Mouse (Mus musculus) forebrain, embryonic 13.5 days (tissue): ENCODE measurements around the gene Ccr2. TPM values are rescaled to one million over a fixed set of nuclear protein-coding genes. Genes with fewer than 3 reads are reported as not detected.
"Not testable (repeated sequence)": the region's sequence is repeated elsewhere in the genome, so short reads cannot be mapped to it uniquely, and the experiment has no call there.

Experiments used
- ATAC-seq: fragments of 200-750 bp; cut with Nextera tagmentation; 2 replicates; pipeline ENCODE4 v1.8.0; 2017
- H3K27ac ChIP-seq: fragments of 300-500 bp; sonication (generic); 2 replicates; pipeline ENCODE4 v1.5.1; 2015; ENCODE audit warnings: inconsistent platforms, mild to moderate bottlenecking, moderate library complexity
- H3K27me3 ChIP-seq: fragments of 300-500 bp; sonication (generic); 2 replicates; pipeline ENCODE4 v1.6.1; 2015; ENCODE audit warnings: mild to moderate bottlenecking, inconsistent platforms
- H3K36me3 ChIP-seq: fragments of 300-500 bp; sonication (generic); 2 replicates; pipeline ENCODE4 v1.6.1; 2015; ENCODE audit warnings: mild to moderate bottlenecking, inconsistent platforms; ENCODE audit not compliant: poor library complexity, severe bottlenecking
- H3K4me1 ChIP-seq: fragments of 300-500 bp; sonication (generic); 2 replicates; pipeline ENCODE4 v1.6.1; 2015; ENCODE audit warnings: inconsistent platforms
- H3K4me2 ChIP-seq: fragments of 300-500 bp; sonication (generic); 2 replicates; pipeline ENCODE4 v1.6.1; 2015; ENCODE audit warnings: inconsistent platforms, mild to moderate bottlenecking, moderate library complexity
- H3K4me3 ChIP-seq: fragments of 300-500 bp; sonication (generic); 2 replicates; pipeline ENCODE4 v1.5.1; 2015; ENCODE audit warnings: mild to moderate bottlenecking, inconsistent platforms
- H3K9ac ChIP-seq: fragments of 300-500 bp; sonication (generic); 2 replicates; pipeline ENCODE4 v1.6.1; 2015; ENCODE audit warnings: mild to moderate bottlenecking, inconsistent platforms
- H3K9me3 ChIP-seq: fragments of 300-500 bp; sonication (generic); replicated peaks from 2 replicates; pipeline ENCODE4 v1.6.1; 2016; ENCODE audit warnings: inconsistent platforms
- WGBS: fragments of 180-500 bp; shearing (Covaris S2); methylation state at CpG from one replicate; pipeline ENCODE4 v1.1.7; 2015; 5-methylcytosine and 5-hydroxymethylcytosine counted together
- polyA plus RNA-seq: library from polyadenylated mRNA; unstranded; fragments of >200 nt; fragmentation: Nextera tagmentation; extraction: Ambion mirVana; gene quantifications from 2 replicates; pipeline ENCODE4 v1.2.1, GENCODE M21; 2015

The Ccr2 gene
- polyA plus RNA-seq: 0.08 and 0.19 TPM in 2 replicates

DNA sequence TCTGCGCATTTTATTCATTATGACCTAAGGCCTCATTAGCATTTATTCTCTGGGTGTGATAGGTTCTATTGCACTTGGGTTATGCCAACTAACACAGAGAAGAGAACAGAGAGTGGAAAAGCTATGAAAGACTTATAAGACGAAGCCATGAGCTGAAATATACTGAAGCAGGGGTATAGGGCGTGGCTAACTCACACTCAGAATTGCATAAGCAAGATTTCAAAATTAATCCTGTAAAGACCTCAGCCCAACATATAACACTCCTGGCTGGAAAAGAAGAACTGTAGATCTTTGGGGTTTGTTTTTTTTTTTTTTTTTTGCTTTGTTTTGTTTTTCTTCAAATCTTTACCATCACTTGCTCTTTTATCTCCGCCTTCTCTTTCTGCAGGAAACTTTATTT lies at the start of gene Ccr2:
Gene Ccr2 (plus strand): TSS at position 228 of the 400 bp plus-strand sequence.
- no peak within 1 kb of the TSS for H3K4me3 ChIP-seq
- H3K27me3 ChIP-seq: no peaks in the 10 kb centered on the region
- H3K27ac ChIP-seq: no peak within 1 kb of the TSS
- WGBS: 86% methylated on average over 4 of the region's 4 CpGs
- H3K36me3 ChIP-seq: no peaks in the 10 kb centered on the region
- H3K9me3 ChIP-seq: no peaks in the 10 kb centered on the region
- no peak for ATAC-seq
- no peaks in the 10 kb centered on the region for H3K4me1 ChIP-seq
- no peak within 1 kb of the TSS for H3K9ac ChIP-seq
- H3K4me2 ChIP-seq: no peak within 1 kb of the TSS

DNA sequence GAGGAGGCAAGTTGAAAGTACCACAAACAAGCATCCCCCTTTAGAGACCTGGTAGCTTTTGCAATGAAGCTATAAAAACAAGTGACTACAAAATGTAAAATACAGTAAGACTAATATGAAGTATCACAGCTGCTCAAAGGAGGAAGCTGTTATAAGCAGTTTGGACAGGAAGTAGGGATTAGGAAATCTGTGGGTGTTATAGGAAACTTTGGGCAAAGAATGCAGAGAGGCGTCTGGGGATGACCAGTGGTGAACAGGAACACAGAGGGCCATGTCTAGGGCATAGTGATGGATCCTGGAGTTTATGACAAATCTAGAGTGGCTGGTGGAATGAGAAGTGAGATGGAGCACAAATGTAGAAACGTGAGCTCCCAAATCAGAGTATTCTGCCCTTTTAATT lies 48.2 kb upstream of the Ccr2 start:
- no peak overlapping the region for H3K4me2 ChIP-seq
- no peak overlapping the region for H3K4me3 ChIP-seq
- no peaks in the 10 kb centered on the region for H3K36me3 ChIP-seq
- no peak overlapping the region for H3K27ac ChIP-seq
- no peaks in the 10 kb centered on the region for H3K27me3 ChIP-seq
- ATAC-seq: no peak
- no peaks in the 10 kb centered on the region for H3K4me1 ChIP-seq
- H3K9ac ChIP-seq: no peak overlapping the region
- H3K9me3 ChIP-seq: no peaks in the 10 kb centered on the region
- whole genome bisulfite sequencing: 67% methylated on average over 2 of the region's 2 CpGs

DNA sequence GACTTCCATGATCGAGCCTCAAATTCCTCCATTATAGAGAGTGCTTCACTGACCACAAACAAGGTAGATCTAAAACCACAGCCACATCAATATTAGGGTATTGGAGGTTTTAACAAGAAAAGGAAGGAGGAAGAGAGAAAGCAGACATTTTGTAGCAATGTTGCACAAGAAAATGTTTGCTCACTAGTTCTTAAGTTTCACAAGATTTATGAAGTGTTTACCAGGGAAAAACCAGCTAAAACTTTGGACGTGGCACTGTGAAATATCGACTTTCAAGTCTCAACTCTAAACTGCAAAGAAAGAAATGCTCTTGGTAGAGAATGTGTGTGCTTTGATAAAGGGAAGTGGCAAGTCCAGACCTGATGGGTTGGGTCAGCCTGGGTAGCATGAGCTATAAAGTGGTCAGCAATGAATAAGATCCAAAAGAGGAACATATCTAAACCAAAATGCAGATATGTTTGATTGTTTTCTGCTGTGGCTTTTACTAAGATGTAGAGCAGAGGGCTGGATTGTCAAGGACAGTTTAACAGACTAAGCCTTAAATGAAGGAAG lies 45.5 kb upstream of the Ccr2 start:
- no peak overlapping the region for H3K27ac ChIP-seq
- no peaks in the 10 kb centered on the region for H3K27me3 ChIP-seq
- H3K4me1 ChIP-seq: no peaks in the 10 kb centered on the region
- WGBS: 82% methylated on average over 3 of the region's 3 CpGs
- no peak for ATAC-seq
- no peak overlapping the region for H3K4me2 ChIP-seq
- no peak overlapping the region for H3K9ac ChIP-seq
- H3K36me3 ChIP-seq: no peaks in the 10 kb centered on the region
- no peaks in the 10 kb centered on the region for H3K9me3 ChIP-seq
- H3K4me3 ChIP-seq: no peak overlapping the region

DNA sequence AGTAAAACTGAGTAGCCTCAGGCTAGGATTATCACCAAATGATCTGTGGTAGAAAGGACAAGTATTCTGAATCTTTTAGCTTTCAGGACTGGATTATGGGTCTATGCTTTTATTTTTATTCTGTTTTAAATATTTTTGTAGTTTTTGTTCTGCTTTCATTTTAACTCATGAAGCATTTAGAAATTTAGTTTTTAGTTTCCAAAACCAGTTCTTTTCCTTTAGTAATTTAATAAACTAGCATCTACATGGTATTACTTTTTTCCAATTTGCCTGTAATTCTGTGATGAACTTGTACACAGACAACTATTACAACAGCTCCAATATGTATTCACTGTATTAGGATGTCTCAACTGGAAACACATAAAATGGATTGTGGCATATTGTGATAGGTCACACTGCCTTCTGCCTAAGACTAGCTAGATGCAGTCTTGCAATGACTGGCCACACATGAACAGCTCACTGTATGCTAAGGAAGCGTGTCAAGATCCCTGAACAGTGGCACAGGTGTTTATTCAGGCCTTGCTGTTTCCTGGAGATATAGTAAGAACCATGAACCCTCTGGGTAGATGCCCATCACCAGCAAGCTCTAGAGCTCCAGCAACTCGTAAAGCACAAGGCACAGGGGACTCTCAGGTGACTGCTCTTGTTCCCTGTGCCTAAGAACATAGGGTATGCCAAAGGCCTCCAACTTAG lies 41.9 kb upstream of the Ccr2 start:
- 80% methylated on average over 2 of the region's 2 CpGs for WGBS
- Histone ChIP-seq H3K4me2 (no peak overlapping the region), H3K27me3 (no peaks in the 10 kb centered on the region), H3K9ac (no peak overlapping the region), H3K27ac (no peak overlapping the region), H3K4me1 (no peaks in the 10 kb centered on the region), H3K9me3 (no peaks in the 10 kb centered on the region), H3K4me3 (no peak overlapping the region), H3K36me3 (no peaks in the 10 kb centered on the region)
- no peak for ATAC-seq

DNA sequence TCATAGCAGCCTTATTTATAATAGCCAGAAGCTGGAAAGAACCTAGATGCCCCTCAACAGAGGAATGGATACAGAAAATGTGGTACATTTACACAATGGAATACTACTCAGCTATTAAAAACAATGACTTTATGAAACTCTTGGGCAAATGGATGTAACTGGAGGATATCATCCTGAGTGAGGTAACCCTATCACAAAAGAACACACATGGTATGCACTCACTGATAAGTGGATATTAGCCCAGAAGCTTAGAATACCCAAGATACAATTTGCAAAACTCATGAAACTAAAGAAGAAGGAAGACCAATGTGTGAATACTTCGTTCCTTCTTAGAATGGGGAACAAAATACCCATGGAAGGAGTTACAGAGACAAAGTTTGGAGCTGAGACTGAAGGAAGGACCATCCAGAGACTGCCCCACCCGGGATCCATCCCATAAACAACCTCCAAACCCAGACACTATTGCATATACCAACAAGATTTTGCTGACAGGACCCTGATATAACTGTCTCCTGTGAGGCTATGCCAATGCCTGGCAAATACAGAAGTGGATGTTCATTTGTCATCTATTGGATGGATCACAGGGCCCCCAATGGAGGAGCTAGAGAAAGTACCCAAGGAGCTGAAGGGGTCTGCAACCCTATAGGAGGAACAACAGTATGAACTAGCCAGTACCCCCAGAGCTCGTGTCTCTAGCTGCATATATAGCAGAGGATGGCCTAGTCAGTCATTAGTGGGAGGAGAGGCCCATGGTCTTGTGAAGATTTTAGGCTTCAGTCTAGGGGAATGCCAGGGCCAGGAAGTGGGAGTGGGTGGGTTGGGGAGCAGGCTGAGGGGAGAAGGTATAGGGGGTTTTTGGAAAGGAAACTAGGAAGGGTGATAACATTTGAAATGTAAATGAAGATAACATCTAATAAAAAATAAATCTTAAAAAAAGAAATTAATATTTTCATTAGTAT lies 40.0 kb upstream of the Ccr2 start:
- H3K4me3 ChIP-seq, H3K9ac ChIP-seq, H3K36me3 ChIP-seq, H3K9me3 ChIP-seq, H3K4me1 ChIP-seq, H3K4me2 ChIP-seq, H3K27me3 ChIP-seq, ATAC-seq, H3K27ac ChIP-seq: not testable (repeated sequence)
- 73% methylated on average over 3 of the region's 3 CpGs for WGBS

DNA sequence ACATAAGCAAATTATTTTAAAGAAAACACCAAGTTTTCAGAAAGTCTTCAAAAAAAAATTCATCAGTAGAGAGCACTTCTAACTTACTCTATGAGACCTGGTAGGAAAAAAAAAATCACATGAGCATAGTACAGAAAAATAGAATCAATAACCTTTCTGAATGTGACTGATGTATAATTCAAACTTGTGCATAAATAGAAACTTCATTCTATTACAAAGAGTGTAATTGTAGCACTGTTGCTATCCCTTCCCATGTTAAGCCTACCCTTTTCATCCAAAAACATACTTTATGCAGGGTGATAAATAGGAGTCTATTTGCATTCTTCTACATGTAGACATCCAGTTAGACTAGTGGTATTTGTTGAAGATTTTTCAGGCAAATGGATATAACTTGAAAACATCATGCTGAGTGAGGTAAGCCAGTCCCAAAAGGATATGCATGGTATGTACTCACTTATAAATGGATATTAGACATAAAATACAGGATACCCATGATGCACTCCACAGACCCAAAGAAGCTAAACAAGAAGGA lies 35.1 kb upstream of the Ccr2 start:
- no peak overlapping the region for H3K9ac ChIP-seq
- H3K36me3 ChIP-seq: no peaks in the 10 kb centered on the region
- no peak for ATAC-seq
- H3K27ac ChIP-seq: no peak overlapping the region
- H3K9me3 ChIP-seq: no peaks in the 10 kb centered on the region
- H3K4me3 ChIP-seq: no peak overlapping the region
- H3K4me2 ChIP-seq: no peak overlapping the region
- H3K4me1 ChIP-seq: no peaks in the 10 kb centered on the region
- H3K27me3 ChIP-seq: no peaks in the 10 kb centered on the region

DNA sequence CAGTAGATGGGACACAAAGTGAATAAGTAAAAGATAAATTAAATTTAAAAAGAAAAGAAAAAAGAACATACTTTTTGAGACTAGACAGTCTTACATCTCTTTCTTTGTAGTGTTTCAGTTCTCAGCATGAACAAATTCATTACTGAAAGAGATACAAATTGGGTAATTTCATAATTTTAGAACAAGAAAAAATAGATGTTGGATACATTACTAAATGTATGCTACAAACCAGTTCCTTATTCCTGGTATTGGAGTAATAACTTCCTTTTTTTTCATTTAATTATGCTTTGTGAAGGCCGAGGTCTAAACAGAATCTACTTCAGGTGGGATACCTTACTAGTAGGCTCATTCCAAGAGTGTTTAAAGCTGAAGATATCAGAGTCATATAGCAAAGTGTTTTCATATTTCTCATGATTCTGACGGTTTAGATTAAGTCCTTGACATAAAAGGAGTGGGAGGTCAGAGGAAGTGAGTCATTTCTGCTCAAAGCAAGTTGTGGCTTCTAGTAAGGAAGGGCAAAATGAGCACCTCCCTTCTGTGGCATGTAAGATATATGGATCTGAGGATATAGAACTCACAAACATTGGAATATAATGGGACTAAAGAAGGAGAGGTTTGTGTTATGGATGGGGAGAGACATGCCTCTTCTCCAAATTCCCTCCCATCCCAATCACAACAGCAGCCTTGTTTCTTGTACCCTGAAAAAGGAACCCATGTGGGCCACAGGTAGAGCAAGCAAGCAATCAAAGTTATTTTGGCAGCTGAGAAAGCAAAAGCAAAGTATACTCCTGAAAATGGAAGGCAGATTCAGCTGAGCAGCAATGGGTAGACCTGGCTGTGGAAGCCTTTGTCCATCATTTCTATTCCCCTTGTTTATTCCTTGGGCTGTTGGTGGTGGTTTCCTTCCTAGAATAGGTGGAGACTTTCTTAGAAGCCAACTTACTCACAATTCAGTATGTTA lies 33.4 kb upstream of the Ccr2 start:
- H3K36me3 ChIP-seq: no peaks in the 10 kb centered on the region
- H3K27me3 ChIP-seq: no peaks in the 10 kb centered on the region
- no peaks in the 10 kb centered on the region for H3K4me1 ChIP-seq
- WGBS: 69% methylated on average over 2 of the region's 2 CpGs
- no peak for ATAC-seq
- H3K9ac ChIP-seq: no peak overlapping the region
- no peak overlapping the region for H3K27ac ChIP-seq
- H3K9me3 ChIP-seq: no peaks in the 10 kb centered on the region
- no peak overlapping the region for H3K4me2 ChIP-seq
- no peak overlapping the region for H3K4me3 ChIP-seq

DNA sequence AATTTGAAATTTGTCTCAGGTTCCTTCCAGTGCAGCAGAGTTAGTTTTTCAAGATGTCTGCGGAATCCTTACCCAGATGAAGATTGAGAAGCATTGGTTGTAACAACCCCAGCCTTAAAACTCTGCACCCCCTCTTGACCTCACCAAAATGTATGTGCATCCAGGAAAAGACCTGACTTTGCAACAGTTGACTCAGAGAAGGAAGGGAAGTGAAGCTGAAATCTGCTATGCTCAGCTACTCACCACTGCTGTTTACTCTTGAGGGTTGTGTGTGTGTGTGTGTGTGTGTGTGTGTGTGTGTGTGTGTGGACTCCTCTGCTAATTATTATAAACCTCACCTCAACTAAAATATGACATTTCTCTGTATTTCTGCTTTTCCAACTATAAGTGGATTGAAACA lies 30.2 kb upstream of the Ccr2 start:
- H3K27me3 ChIP-seq: no peaks in the 10 kb centered on the region
- H3K4me2 ChIP-seq: no peak overlapping the region
- H3K36me3 ChIP-seq: no peaks in the 10 kb centered on the region
- 92% methylated on average over 1 of the region's 1 CpGs for WGBS
- no peak for ATAC-seq
- no peak overlapping the region for H3K9ac ChIP-seq
- no peak overlapping the region for H3K4me3 ChIP-seq
- no peaks in the 10 kb centered on the region for H3K9me3 ChIP-seq
- H3K4me1 ChIP-seq: no peaks in the 10 kb centered on the region
- H3K27ac ChIP-seq: no peak overlapping the region

DNA sequence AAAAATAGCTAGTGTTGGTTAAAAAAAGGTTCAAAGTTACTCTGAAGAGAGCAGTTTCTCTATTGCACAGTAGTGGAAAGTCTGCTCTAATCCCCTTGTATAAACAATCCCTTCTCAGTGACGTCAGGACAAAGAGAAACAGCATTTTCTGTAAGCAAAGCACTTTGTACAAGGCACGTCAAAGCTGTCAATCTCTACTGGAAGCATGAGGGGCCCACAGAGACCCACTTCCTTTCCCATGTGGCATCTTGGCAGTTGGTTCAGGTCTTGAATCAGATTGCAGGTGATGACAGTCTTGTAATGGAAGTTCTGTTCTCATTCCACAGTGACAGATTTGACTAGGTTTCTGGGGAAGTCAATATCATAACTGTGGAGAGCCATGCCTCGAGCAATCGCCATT lies 21.9 kb upstream of the Ccr2 start:
- Histone ChIP-seq H3K4me3 (no peak overlapping the region), H3K27me3 (no peaks in the 10 kb centered on the region), H3K36me3 (no peaks in the 10 kb centered on the region), H3K4me1 (no peaks in the 10 kb centered on the region), H3K9me3 (no peaks in the 10 kb centered on the region), H3K9ac (no peak overlapping the region), H3K27ac (no peak overlapping the region), H3K4me2 (no peak overlapping the region)
- WGBS: 58% methylated on average over 4 of the region's 4 CpGs
- ATAC-seq: no peak

DNA sequence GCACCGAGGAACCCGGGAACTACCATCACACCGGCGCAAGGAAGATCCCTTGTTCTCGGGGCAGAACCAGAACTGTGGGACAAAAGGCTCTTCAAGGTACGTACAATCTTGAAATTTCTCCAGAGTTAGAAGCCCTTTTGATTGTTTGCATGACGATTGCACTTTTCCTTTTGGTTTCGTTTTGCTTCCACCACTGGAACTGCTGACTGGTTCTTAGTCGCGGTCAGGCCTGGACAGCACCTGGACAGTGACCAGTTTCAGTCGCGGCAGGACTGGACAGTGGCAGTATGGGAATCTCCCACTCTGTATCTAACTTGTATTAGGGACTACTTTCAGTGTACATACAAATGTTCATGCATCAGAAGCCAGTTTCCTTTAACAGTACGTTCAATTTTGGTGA lies 21.3 kb upstream of the Ccr2 start:
- not testable (repeated sequence) for H3K36me3 ChIP-seq, H3K27ac ChIP-seq, H3K4me3 ChIP-seq, ATAC-seq, H3K4me1 ChIP-seq, H3K27me3 ChIP-seq, H3K4me2 ChIP-seq, H3K9ac ChIP-seq, H3K9me3 ChIP-seq
- 97% methylated on average over 12 of the region's 13 CpGs for WGBS

DNA sequence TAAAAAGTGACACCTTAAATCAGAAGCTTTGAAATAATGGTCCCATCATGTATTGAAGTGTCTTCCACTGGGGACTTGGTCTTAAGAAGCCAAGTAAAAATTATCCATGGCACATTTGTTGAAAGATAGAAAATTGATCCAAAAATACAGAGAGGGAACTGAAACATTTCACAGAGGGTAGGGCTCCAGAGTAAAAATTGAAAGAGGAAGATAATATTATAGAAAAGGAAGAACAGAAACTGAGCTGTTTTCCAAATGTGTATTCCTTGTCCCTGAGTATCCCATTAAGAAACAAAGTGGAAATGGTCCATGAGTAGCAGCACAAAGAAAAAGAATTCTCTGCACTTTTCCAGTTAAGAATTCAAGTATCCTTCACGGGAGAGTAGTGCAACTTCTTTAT lies 11.3 kb upstream of the Ccr2 start:
- Histone ChIP-seq H3K4me3 (no peak overlapping the region), H3K27me3 (no peaks in the 10 kb centered on the region), H3K4me1 (no peaks in the 10 kb centered on the region), H3K27ac (no peak overlapping the region), H3K9ac (no peak overlapping the region), H3K36me3 (no peaks in the 10 kb centered on the region), H3K4me2 (no peak overlapping the region), H3K9me3 (no peaks in the 10 kb centered on the region)
- no peak for ATAC-seq
- 77% methylated on average over 1 of the region's 1 CpGs for WGBS
